Mouse (Mus musculus) lung, adult 2 months (tissue): Measurements from ENCODE around the gene Bicc1. TPM values are rescaled to one million over a fixed set of nuclear protein-coding genes. Genes with fewer than 3 reads are reported as not detected.

ENCODE experiments used
- DNase-seq: peaks from one replicate; pipeline ENCODE4 v3.0.0; 2022
- H3K4me1 ChIP-seq: fragments of 200-500 bp; 2 replicates; pipeline ENCODE4 v1.6.1; 2011; ENCODE audit warnings: low read length; ENCODE audit not compliant: control insufficient read depth, insufficient read depth
- H3K4me3 ChIP-seq: fragments of 200-500 bp; replicated peaks from 2 replicates; pipeline ENCODE3; 2011; ENCODE audit warnings: low read depth, mild to moderate bottlenecking, control low read depth, low read length; ENCODE audit errors: extremely low read depth
- CTCF ChIP-seq: fragments of 200-500 bp; IDR thresholded peaks from 2 replicates; pipeline ENCODE4 v1.5.1; 2011; ENCODE audit warnings: mild to moderate bottlenecking, low read length, control low read depth; ENCODE audit not compliant: insufficient read depth
- POLR2A ChIP-seq: fragments of 200-500 bp; IDR thresholded peaks from 2 replicates; pipeline ENCODE4 v1.6.1; 2011; ENCODE audit warnings: low read depth, mild to moderate bottlenecking, control low read depth, low read length, borderline replicate concordance; ENCODE audit errors: extremely low read depth
- whole genome bisulfite sequencing: fragments of 180-500 bp; shearing (Covaris S2); methylation state at CpG from one replicate; pipeline ENCODE4 v1.1.7; 2018; 5-methylcytosine and 5-hydroxymethylcytosine counted together
- polyA plus RNA-seq: library from polyadenylated mRNA; depleted of rRNA; stranded (reverse); fragments of >200 nt; gene quantifications from 2 replicates; pipeline ENCODE4 v1.2.3, GENCODE M21; 2012; rRNA removed

The Bicc1 gene
- 22.8 and 23.5 TPM in 2 replicates for polyA plus RNA-seq

DNA sequence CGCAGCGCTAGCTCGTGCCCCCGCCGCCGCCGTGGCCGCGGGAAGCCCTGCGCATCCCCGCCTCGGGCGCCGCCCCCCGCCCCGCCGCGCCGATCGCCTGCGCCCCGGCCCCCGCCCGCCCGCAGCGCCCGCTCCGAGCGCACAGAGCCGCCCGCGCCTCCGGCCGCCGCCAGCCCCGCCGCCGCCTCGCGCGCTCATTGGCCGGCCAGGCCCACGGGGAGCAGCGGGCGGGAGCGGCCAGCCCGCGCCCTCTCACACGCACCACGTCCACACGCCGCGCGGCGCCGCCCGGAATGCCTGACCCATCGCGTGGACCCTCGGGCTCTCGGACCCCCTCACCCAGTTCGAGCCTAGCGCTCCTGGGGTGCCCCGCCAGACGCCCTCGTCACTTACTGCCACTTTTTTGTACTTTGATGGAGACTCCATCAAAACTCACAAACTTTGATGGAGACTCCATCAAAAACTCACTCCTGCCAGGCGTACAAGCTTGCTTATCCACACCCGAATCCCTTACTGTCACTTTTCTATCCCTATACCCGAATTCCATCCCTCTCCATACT is at the start of gene Bicc1:
Gene Bicc1, minus strand, starts transcription at position 25 of the 560 bp plus-strand sequence.
- peak within 1 kb of the TSS; percentile 67 for H3K4me3 ChIP-seq
- H3K4me1 ChIP-seq = no peaks in the 10 kb centered on the region
- no peak for TF ChIP-seq CTCF
- no peak for TF ChIP-seq POLR2A
- WGBS = 3% methylated on average over 55 of the region's 69 CpGs
- DNase-seq = peak; percentile 30

DNA sequence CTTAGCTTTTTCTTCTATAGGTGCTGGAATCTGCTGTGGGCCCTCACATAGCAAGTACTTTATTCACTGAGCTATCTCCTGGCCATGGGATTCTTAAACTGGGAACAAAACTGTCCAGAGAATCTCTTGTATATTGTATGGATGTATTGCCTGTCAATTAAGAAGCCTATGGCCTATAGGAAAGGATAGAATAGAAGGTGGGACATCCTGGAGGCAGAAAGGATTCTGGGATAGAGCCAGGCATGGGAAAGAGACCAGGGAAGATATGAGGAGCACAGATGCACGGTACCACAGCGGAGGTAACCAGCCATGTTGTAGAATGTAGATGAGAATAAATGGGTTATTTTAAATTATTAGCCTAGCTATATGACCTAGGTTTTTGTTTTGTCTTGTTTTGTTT is 42.0 kb upstream of the Bicc1 start:
- DNase-seq = no peak
- no peak for TF ChIP-seq POLR2A
- no peak for TF ChIP-seq CTCF
- 88% methylated on average over 2 of the region's 2 CpGs for WGBS

DNA sequence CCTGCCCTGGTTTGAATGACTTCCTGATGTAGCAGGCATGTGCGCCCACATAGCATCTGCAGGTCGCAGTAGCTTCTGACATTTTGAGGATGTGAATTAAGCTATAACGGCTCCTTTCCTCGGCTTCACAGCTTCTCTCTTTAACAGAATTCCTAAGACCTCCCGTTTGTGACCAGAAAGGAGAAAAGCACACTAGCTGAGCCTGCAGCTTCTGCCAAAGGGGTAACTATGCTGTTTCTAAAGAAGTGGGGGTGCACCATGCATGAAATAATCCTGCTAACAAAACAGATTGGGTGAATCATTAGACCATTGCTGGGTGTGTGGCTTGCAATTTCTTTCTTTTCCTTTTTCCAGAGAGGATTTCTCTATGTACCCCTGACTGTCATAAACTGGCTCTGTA is 41.5 kb upstream of the Bicc1 start:
- Histone ChIP-seq H3K4me1 (peaks cover 4% of the 10 kb centered on the region; the same call in 1 of the 2 replicates), H3K4me3 (no peak overlapping the region)
- DNase-seq = no peak
- 44% methylated on average over 5 of the region's 5 CpGs for WGBS
- TF ChIP-seq CTCF (no peak), POLR2A (no peak)

More for the DNA sequence above, 42.0 kb upstream of the Bicc1 start:
- H3K4me1 ChIP-seq = peaks cover 4% of the 10 kb centered on the region; the same call in 1 of the 2 replicates
- no peak overlapping the region for H3K4me3 ChIP-seq

DNA sequence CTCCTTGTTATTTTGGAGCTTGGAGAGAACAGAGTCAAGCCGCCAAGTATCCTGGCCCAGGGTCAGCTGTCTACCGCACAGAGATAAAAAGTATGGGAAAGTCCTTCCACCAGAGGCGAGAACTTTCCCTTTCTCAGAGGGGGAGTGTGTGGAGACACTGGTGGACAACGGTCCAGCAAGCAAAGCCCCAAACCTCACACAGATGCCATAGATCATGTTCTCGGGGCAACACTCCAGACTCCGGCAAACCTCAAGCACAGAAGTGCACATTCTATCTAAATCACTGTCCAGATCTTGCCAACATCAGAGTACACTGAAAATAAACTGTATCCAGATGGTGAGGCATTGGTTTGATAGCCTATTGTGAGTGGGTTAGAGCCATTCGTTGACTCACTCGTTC is 39.2 kb upstream of the Bicc1 start:
- no peak for TF ChIP-seq POLR2A
- no peak for TF ChIP-seq CTCF
- Histone ChIP-seq H3K4me1 (peaks cover 4% of the 10 kb centered on the region; the same call in 1 of the 2 replicates), H3K4me3 (no peak overlapping the region)
- no peak for DNase-seq
- 72% methylated on average over 8 of the region's 8 CpGs for WGBS

DNA sequence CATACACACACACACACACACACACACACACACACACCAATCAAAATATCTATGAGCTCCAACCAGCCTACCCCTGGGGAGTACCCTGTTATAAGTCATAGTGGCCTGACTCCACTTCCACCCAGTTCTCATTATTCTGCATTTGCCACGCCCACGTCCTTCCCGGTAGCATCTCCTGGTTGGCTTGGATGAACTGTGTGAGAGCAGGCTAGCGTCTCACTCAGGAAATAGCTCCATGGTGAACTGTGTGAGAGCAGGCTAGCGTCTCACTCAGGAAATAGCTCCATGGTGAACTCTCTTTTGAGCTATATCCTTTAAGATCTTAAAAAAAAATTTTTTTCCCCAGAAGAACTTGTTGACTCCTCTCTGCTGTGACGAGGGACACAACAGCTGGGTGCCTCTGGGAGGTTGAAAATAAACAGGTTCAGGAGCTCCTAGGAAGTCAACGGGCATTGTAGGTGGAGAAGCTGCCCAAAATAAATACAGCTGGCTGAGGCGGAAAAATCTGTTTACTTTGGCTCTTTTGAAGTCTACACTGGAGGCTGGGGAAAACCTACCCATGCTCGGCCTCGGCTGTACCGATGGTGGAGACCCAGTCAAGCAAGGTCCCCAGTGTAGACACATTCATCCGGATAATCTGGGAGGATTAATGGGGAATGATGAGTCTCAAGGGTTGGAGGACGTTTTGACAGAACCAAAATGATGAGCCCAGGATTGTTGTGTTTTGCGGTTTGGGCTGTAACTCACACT is 37.7 kb upstream of the Bicc1 start:
- WGBS = 18% methylated on average over 14 of the region's 14 CpGs
- Histone ChIP-seq H3K4me1 (peaks cover 4% of the 10 kb centered on the region; the same call in 1 of the 2 replicates), H3K4me3 (no peak overlapping the region)
- DNase-seq = no peak
- TF ChIP-seq POLR2A (no peak), CTCF (no peak)

DNA sequence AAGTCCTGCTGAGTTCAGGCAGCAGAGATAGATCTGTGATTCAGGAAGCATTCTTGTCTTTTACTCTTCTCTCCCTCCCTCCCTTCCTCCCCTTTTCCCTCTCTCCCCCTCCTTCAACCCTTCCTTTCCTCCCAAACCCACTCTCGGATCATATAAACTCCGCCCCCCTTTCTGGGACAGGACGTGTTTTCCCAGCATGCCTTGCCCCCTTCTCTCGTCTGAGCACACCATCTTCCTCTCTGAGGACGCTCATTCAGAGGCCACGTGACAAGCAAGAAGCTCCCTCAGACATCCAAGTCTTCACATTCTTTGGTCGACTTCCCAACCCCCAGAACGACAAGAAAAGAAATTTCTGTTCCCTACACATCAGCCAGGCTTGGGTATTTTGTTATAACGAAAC is 36.0 kb upstream of the Bicc1 start:
- TF ChIP-seq POLR2A = no peak
- no peak for TF ChIP-seq CTCF
- peaks cover 4% of the 10 kb centered on the region; the same call in 1 of the 2 replicates for H3K4me1 ChIP-seq
- no peak overlapping the region for H3K4me3 ChIP-seq
- WGBS = 37% methylated on average over 9 of the region's 9 CpGs
- no peak for DNase-seq

DNA sequence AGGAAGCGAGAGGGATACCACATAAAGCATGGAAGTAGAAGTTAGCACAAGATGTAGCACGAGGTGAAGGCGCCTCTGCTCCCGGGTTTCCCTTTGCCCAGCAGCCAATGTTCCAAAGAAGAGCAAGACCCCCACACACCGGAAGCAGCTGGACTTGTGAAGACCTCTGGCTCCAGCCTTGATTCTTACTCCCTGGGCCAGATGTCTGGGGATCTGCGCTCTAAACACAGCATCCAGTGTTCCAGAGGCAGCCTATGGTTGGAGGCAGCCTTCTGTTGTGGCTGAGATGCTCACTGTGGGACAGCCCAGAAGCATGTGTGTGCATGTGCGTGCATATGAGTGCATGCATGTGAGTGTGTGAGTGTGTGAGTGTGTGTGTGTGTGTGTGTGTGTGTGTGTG is 35.2 kb upstream of the Bicc1 start:
- 73% methylated on average over 7 of the region's 7 CpGs for WGBS
- no peak for TF ChIP-seq POLR2A
- TF ChIP-seq CTCF = no peak
- no peak for DNase-seq

DNA sequence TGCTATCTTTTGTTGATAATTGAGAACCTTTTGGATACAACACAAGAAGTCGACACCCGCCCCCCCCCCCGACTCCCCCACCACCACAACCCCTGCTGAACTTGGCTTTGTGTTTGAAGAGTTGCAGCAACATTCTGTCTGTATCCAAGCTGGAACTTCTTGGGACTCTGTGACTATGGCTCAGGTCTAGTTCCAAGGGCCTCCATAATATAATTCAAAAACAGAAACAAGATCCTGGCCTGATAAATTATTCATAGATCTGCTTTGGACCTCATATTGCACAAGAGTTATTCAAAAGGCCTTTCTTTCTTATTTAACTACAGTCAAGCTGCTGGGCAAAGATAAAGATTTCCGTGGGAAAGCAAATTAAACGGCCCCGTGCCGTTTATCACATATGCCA is 33.8 kb upstream of the Bicc1 start:
- no peak for DNase-seq
- Histone ChIP-seq H3K4me3 (no peak overlapping the region), H3K4me1 (peaks cover 4% of the 10 kb centered on the region; the same call in 1 of the 2 replicates)
- 39% methylated on average over 7 of the region's 7 CpGs for WGBS
- TF ChIP-seq POLR2A (no peak), CTCF (no peak)

More for the DNA sequence above, 35.2 kb upstream of the Bicc1 start:
- no peak overlapping the region for H3K4me3 ChIP-seq
- H3K4me1 ChIP-seq = peaks cover 4% of the 10 kb centered on the region; the same call in 1 of the 2 replicates

DNA sequence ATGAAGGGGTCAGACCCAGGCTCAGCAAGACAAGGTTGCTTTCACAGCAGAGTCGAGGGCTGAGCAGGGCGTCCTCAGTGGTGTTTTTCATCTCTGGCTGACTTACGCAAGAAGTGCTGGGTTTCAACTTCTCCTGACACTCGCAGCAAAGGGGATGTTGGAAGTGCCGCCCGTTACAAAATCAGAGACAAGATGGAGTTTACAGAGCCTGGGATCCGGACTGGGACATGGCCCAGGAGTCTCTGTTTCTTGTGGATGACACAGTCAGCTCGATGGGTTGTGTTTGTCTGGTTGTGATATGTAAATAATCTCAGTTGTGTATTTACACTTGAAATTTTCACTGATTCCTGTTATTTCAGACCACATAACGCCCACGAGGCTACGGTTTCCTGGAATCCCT is 33.4 kb upstream of the Bicc1 start:
- Histone ChIP-seq H3K4me3 (no peak overlapping the region), H3K4me1 (peaks cover 4% of the 10 kb centered on the region; the same call in 1 of the 2 replicates)
- no peak for DNase-seq
- no peak for TF ChIP-seq CTCF
- TF ChIP-seq POLR2A = no peak
- WGBS = 48% methylated on average over 11 of the region's 11 CpGs
